Mouse (Mus musculus) neural tube, embryonic 15.5 days (tissue): ENCODE data around the gene Pp2d1. TPM values are rescaled to one million over a fixed set of nuclear protein-coding genes. Genes with fewer than 3 reads are reported as not detected.
"Not testable (repeated sequence)": the region's sequence is repeated elsewhere in the genome, so short reads cannot be mapped to it uniquely, and the experiment has no call there.

Experiments
- ATAC-seq: fragments of 200-750 bp; cut with Nextera tagmentation; 2 replicates; pipeline ENCODE4 v1.8.0; 2017; ENCODE audit warnings: mild to moderate bottlenecking, moderate TSS enrichment, moderate library complexity; ENCODE audit not compliant: low FRiP score
- H3K27ac ChIP-seq: fragments of 300-500 bp; sonication (generic); replicated peaks from 2 replicates; pipeline ENCODE4 v1.5.1; 2015; ENCODE audit warnings: mild to moderate bottlenecking, inconsistent platforms
- H3K27me3 ChIP-seq: fragments of 300-500 bp; sonication (generic); replicated peaks from 2 replicates; pipeline ENCODE4 v1.6.1; 2015; ENCODE audit warnings: inconsistent platforms
- H3K36me3 ChIP-seq: fragments of 300-500 bp; sonication (generic); 2 replicates; pipeline ENCODE4 v1.6.1; 2015; ENCODE audit warnings: inconsistent platforms
- H3K4me1 ChIP-seq: fragments of 300-500 bp; sonication (generic); 2 replicates; pipeline ENCODE4 v1.6.1; 2015; ENCODE audit warnings: inconsistent platforms
- H3K4me2 ChIP-seq: fragments of 300-500 bp; sonication (generic); 2 replicates; pipeline ENCODE4 v1.6.1; 2015; ENCODE audit warnings: inconsistent platforms, mild to moderate bottlenecking, moderate library complexity
- H3K4me3 ChIP-seq: fragments of 300-500 bp; sonication (generic); replicated peaks from 2 replicates; pipeline ENCODE4 v1.5.1; 2015; ENCODE audit warnings: mild to moderate bottlenecking, inconsistent platforms
- H3K9ac ChIP-seq: fragments of 300-500 bp; sonication (generic); replicated peaks from 2 replicates; pipeline ENCODE4 v1.6.1; 2015; ENCODE audit warnings: mild to moderate bottlenecking, inconsistent platforms
- H3K9me3 ChIP-seq: fragments of 300-500 bp; sonication (generic); replicated peaks from 2 replicates; pipeline ENCODE4 v1.6.1; 2016; ENCODE audit warnings: inconsistent platforms
- whole genome bisulfite sequencing: fragments of 180-500 bp; shearing (Covaris S2); methylation state at CpG from one replicate; pipeline ENCODE4 v1.1.7; 2015; ENCODE audit warnings: mixed read lengths; 5-methylcytosine and 5-hydroxymethylcytosine counted together
- polyA plus RNA-seq: library from polyadenylated mRNA; unstranded; fragments of >200 nt; fragmentation: Nextera tagmentation; extraction: Ambion mirVana; gene quantifications from 2 replicates; pipeline ENCODE4 v1.2.1, GENCODE M21; 2015

Gene Pp2d1
- polyA plus RNA-seq: 0.44 and 0.46 TPM in 2 replicates

DNA sequence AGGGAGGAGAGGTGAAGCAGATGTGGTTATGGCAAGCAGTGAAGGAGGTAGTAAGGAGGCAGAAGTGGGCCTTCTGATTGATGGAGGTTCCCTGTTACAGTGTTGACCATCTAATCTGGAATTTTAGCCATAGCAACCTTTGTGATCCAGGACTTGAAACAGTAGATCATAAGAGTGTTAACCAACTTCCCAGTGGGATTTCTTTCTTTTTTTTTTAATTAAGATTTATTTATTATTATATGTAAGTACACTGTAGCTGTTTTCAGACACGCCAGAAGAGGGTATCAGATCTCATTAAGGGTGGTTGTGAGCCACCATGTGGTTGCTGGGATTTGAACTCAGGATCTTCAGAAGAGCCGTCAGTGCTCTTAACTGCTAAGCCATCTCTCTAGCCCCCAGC is at the start of gene Pp2d1:
TSS of gene Pp2d1 (minus strand) at position 101 of the 400 bp plus-strand sequence.
- H3K4me2 ChIP-seq, H3K27me3 ChIP-seq, H3K9ac ChIP-seq, H3K27ac ChIP-seq, H3K36me3 ChIP-seq, ATAC-seq, H3K4me1 ChIP-seq, H3K4me3 ChIP-seq, H3K9me3 ChIP-seq: not testable (repeated sequence)
- 87% methylated on average over 2 of the region's 2 CpGs for WGBS

DNA sequence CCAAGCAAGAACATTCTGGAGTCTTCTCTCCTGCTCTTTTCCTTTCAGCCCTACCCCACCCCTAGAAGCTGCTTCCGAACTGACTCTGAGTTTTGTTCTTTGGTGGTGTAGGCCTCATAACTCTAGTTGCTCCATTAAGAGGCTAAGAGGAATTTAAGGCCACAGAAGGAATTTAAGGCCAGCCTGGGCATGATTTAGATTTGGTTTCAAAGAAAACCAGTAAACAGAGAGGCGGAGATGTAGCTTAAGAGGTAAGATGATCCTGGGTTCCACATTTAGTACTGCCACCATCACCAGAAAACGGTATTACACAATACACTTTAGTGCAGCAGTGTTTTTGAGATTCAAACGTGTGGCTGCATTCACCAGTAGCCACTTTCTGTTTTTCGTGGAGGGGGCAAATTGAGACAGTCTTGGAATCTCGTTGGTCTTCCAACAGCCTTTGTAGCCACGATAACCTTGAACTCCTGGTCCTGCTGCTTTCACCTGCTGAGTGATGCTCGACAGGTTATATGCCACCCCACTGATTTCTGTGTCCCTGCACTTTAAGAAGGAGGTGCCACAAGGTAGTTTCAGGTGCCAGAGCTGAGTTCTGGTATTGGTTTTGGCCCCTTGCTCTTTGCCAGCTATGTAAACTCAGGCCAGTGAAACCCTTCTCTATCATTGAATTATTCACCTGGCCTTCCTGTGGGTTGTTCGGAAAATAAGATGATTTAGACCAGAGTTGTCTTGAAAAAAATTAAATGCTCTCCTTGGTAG is 49.0 kb upstream of the Pp2d1 start:
- 89% methylated on average over 9 of the region's 9 CpGs for whole genome bisulfite sequencing
- Histone ChIP-seq H3K27ac (no peak overlapping the region; the same call in 1 of the 2 replicates), H3K4me1 (peaks cover 12% of the 10 kb centered on the region), H3K4me3 (no peak overlapping the region), H3K27me3 (no peaks in the 10 kb centered on the region), H3K36me3 (no peaks in the 10 kb centered on the region), H3K4me2 (no peak overlapping the region), H3K9me3 (no peaks in the 10 kb centered on the region), H3K9ac (no peak overlapping the region)
- ATAC-seq: no peak

DNA sequence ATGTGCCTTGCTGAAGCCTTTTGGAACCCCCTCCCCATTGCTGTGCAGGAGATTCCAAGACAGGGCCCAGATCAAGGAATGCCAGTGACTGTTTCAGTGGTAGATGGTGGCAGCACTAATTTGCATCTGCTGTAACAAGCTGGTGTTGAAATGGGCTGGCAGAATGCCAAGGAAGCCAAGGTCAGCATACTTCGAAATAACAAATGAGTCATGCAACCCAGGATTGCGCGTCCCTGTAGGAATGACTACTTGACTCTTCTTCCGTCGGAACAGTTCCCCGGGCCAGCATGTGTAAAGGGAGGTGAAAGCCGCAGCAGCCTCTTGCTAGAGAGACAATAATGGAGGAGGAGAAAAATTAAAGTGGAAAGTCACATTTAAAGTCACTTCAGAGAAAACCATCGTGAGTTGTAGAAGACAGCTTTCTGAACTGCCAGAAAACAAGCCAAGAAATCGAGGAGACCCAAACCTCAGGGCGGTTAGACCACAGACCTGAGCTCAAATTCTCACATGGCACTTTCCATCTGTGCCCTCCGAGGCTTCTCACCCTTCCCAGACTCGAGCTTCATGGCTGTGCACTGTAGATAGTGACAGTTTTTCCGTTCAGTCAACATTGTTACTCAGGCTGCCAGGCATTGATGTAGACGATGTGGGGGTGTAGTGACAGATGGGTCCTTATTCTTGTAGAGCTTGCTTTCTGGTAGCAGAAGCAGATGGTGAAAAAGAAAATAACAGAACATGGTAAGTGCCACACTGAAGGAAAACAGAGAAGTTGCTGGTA is 48.0 kb upstream of the Pp2d1 start:
- Histone ChIP-seq H3K9me3 (no peaks in the 10 kb centered on the region), H3K9ac (no peak overlapping the region), H3K27ac (peak overlapping the region; percentile 2), H3K4me3 (no peak overlapping the region), H3K27me3 (no peaks in the 10 kb centered on the region), H3K4me2 (no peak overlapping the region; the same call in 1 of the 2 replicates), H3K36me3 (no peaks in the 10 kb centered on the region), H3K4me1 (peaks cover 12% of the 10 kb centered on the region)
- WGBS: 36% methylated on average over 14 of the region's 14 CpGs
- ATAC-seq: peak; percentile 73; the same call in 1 of the 2 replicates

DNA sequence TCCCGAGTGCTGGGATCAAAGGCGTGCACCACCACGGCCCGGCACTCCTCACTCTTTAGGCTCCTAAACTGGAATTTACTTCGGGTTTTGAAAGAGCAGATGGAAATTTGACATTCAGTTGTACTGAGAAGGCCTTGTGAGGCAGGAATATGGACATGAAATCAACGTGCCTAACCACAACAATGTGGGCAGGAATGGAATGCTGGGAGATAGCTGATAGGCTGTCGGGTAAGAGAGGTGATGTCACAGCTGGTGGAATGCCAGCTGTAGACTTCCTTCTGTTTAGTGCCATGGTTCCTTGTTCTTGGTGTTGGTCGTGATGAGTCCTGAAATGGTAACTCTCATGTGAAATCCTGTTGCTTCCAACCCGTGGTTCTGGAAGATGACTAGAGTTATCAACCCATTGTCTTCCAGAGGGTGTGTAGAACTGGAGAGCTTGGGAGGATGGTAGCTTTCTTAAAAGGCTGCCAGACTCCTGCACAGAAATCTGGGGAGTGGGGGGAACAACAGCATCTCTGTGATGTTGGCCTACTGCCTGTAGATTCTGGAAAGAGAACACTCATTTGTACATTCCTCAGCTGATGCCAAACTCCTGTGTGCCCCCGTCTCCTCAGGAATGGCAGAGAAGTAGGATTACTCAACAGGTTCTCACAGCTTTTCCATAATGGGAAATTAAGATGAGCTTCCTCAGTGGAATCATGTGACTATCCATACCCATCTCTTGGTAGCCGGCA is 44.8 kb upstream of the Pp2d1 start:
- H3K36me3 ChIP-seq: no peaks in the 10 kb centered on the region
- ATAC-seq: no peak
- no peak overlapping the region for H3K4me2 ChIP-seq
- WGBS: 92% methylated on average over 11 of the region's 11 CpGs
- no peak overlapping the region for H3K4me3 ChIP-seq
- no peaks in the 10 kb centered on the region for H3K27me3 ChIP-seq
- H3K9me3 ChIP-seq: no peaks in the 10 kb centered on the region
- peaks cover 12% of the 10 kb centered on the region for H3K4me1 ChIP-seq
- H3K9ac ChIP-seq: no peak overlapping the region
- H3K27ac ChIP-seq: no peak overlapping the region

DNA sequence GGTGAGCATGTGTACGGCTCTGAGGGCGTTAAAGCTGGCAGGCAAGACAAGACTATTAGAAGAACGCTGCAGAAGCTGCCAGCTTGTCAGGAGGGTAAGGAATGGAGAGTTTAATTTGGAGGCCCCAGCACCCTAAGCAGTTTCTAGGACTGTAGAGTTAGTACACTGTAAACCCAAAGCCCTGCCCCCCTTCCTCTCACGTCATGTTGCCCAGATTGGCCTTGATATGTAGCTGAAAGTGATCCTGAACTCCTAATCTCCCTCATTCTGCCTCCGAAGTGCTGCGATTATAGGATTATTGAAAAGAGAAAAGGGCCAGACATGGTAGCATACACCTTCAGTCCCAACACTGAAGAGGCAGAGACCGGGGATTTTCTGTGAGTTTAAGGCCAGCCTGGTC is 43.6 kb upstream of the Pp2d1 start:
- Histone ChIP-seq H3K27me3 (no peaks in the 10 kb centered on the region), H3K27ac (no peak overlapping the region), H3K4me1 (peaks cover 12% of the 10 kb centered on the region), H3K36me3 (no peaks in the 10 kb centered on the region), H3K9me3 (no peaks in the 10 kb centered on the region), H3K9ac (no peak overlapping the region), H3K4me2 (no peak overlapping the region), H3K4me3 (no peak overlapping the region)
- no peak for ATAC-seq
- 92% methylated on average over 7 of the region's 7 CpGs for WGBS

DNA sequence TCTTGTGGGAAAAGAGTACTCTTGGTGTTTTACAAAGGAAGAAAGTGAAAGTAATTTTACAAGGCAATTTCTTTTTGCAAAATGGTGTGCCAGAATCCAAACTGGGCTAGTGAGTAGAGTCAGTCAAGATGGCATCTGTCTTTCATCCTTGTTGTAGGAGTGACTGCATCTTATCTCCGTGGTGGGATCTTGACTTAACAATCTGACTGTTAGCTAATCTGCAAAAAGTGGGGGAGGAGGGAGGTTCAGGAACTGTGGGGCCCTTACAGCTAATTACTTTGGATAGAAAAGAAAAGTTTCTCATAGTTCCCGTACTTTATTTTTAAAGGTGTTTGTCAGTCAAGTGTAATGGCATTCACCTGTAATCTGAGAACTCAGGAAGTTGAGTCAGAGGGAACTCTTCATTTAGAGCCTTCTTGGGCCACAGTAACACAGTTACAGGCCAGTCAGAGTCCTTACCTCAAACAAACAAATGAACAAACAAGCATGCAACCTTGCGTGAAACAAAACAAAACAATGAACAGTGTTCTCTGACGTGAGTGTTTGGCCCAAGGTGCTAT is 42.9 kb upstream of the Pp2d1 start:
- WGBS: 73% methylated on average over 4 of the region's 4 CpGs
- peaks cover 6% of the 10 kb centered on the region for H3K4me1 ChIP-seq
- H3K4me2 ChIP-seq: no peak overlapping the region
- H3K36me3 ChIP-seq: no peaks in the 10 kb centered on the region
- H3K27ac ChIP-seq: no peak overlapping the region
- no peak for ATAC-seq
- no peak overlapping the region for H3K4me3 ChIP-seq
- H3K27me3 ChIP-seq: no peaks in the 10 kb centered on the region
- H3K9me3 ChIP-seq: no peaks in the 10 kb centered on the region
- H3K9ac ChIP-seq: no peak overlapping the region

DNA sequence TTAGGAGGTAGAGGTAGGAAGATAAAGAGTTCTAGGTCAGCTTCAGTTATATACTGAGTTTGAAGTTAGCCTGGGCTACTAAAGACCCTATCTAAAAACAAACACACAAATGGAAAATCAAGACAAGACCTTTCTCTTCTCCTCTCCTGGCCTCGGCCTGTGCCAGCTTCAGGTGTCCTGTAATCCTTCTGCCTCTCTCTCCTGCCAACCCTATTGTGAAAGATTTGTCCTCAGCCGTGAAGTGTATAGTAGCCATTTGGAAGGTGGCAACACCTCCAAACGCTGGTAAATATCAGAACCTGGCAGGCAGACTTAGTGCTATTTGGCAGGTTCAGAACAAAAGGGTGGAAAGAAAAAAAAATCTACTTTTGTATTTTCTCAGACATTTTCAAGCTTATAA is 41.0 kb upstream of the Pp2d1 start:
- Histone ChIP-seq H3K4me3 (no peak overlapping the region), H3K9ac (no peak overlapping the region), H3K36me3 (no peaks in the 10 kb centered on the region), H3K4me1 (no peaks in the 10 kb centered on the region), H3K9me3 (no peaks in the 10 kb centered on the region), H3K4me2 (no peak overlapping the region), H3K27ac (no peak overlapping the region), H3K27me3 (no peaks in the 10 kb centered on the region)
- ATAC-seq: no peak
- WGBS: 82% methylated on average over 3 of the region's 3 CpGs

DNA sequence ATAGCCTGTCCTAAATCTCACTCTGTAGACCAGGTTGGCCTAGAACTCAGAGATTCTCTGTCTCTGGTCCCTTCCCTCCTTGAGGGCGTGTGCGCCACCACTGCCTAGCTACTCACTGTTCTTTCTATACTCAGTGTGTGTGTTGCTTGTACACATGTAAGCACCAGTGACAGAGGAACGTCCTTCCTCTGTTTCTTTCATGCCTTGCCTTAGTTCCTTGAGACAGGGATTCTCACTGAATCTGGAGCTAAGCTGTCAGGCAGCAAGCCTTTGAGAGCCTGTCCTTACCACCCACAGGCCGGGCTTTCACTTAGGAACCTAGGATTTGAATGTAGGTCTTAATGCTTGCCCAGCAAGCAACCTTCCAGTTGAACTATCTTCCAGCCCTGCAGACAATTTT is 40.4 kb upstream of the Pp2d1 start:
- no peak overlapping the region for H3K4me2 ChIP-seq
- 73% methylated on average over 4 of the region's 4 CpGs for WGBS
- no peaks in the 10 kb centered on the region for H3K36me3 ChIP-seq
- no peak overlapping the region for H3K27ac ChIP-seq
- no peak overlapping the region for H3K9ac ChIP-seq
- no peaks in the 10 kb centered on the region for H3K4me1 ChIP-seq
- H3K4me3 ChIP-seq: no peak overlapping the region
- H3K27me3 ChIP-seq: no peaks in the 10 kb centered on the region
- no peak for ATAC-seq
- H3K9me3 ChIP-seq: no peaks in the 10 kb centered on the region

DNA sequence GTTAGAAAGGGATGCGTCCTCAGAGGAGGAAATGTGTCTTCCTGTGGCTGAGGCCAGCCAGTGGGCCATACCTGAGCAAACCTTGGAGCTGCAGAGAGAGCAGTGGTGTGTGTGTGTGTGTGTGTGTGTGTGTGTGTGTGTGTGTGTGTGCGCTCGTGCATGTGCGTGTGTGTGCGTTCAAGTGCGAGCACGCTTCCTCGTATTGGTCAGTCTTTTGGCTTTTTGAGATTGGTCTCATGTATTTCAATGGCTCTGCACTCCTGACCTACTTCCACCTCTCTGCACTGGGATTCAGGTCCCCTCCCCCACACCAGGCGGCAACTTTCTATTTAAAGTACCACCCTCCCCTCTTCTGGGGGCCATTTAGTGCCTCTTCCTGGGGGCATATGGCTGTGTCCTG is 39.5 kb upstream of the Pp2d1 start:
- H3K36me3 ChIP-seq: no peaks in the 10 kb centered on the region
- no peak overlapping the region for H3K4me2 ChIP-seq
- ATAC-seq: no peak
- H3K9ac ChIP-seq: no peak overlapping the region
- no peaks in the 10 kb centered on the region for H3K4me1 ChIP-seq
- H3K27me3 ChIP-seq: no peaks in the 10 kb centered on the region
- no peak overlapping the region for H3K4me3 ChIP-seq
- no peaks in the 10 kb centered on the region for H3K9me3 ChIP-seq
- 62% methylated on average over 9 of the region's 9 CpGs for WGBS
- no peak overlapping the region for H3K27ac ChIP-seq

DNA sequence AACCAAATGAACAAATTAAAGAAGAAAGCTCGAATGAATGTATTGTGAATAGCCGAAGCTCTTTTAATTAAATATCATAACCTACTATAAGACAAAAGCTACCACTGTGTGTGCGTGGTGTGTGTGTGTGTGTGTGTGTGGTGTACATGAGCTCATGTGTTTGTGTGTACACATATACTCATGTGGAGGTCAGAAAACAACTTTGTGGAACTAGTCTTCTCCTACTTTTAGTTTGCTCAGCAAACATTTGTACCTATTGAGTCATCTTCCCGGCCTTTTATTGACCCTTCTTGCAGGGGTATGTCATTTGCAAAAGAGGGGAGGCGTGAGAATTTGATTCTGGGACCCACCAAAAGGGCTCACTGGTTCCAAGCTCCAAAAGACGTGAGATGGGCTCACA is 39.0 kb upstream of the Pp2d1 start:
- Histone ChIP-seq H3K9me3 (no peaks in the 10 kb centered on the region), H3K4me2 (no peak overlapping the region), H3K36me3 (no peaks in the 10 kb centered on the region), H3K27ac (no peak overlapping the region), H3K4me3 (no peak overlapping the region), H3K4me1 (no peaks in the 10 kb centered on the region), H3K9ac (no peak overlapping the region), H3K27me3 (no peaks in the 10 kb centered on the region)
- no peak for ATAC-seq
- WGBS: 84% methylated on average over 6 of the region's 6 CpGs

DNA sequence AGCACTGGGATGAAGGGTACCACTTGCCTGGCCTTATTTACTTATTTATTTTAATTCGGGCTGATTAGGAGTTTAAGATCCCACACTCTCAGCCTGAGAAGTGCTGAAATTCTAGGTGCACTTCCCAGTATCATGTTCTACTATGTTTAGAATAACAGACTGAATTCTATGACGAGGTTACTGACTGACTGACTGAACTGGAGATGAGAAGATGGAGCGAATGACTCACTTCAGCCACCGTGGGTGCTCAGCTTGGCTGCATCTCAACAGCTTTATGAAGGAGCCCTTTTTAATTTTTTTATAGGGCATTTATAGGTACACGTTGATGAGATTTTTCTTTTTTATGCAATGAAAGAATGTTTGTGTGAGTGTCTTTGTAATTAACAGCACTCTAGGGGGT is 38.5 kb upstream of the Pp2d1 start:
- 82% methylated on average over 5 of the region's 5 CpGs for WGBS
- Histone ChIP-seq H3K9me3 (no peaks in the 10 kb centered on the region), H3K4me2 (no peak overlapping the region), H3K4me3 (no peak overlapping the region), H3K4me1 (no peaks in the 10 kb centered on the region), H3K27ac (no peak overlapping the region), H3K36me3 (no peaks in the 10 kb centered on the region), H3K27me3 (no peaks in the 10 kb centered on the region), H3K9ac (no peak overlapping the region)
- no peak for ATAC-seq
